Mouse (Mus musculus): ENCODE measurements around the gene Eef1g. TPM values are rescaled to one million over a fixed set of nuclear protein-coding genes. Genes with fewer than 3 reads are reported as not detected.

The Eef1g gene
- polyA plus RNA-seq, 1 experiment: 896 TPM

DNA sequence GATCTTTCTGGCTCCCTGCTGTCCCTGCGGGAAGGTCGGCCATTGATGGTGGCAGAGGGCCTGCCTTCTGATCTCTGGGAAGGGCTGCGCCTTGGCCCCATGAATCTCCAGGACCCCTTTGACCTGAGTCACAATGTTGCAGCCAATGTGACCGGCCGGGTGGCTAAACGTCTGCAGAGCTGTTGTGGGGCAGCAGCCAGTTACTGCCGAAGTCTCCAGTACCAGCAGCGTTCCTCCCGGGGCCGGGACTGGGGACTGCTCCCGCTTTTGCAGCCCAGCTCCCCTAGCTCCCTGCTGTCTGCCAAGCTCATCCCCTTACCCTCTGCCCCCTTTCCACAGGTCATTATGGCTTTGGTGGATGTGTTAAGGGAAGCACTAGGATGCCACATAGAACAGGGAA, 1.8 kb upstream of the Eef1g start:
- Histone ChIP-seq H3K27me3 (ENCODE audit: control insufficient read depth, insufficient read depth, insufficient read length) (no peaks in the 10 kb centered on the region), H3K36me3 (ENCODE audit: control insufficient read depth, insufficient read depth) (peaks cover 43% of the 10 kb centered on the region), H3ac (ENCODE audit: control insufficient read depth, insufficient read length) (no peak overlapping the region), H3K4me2 (ENCODE audit: low read depth) (peak overlapping the region; percentile 87), H3K4me3 (no peak overlapping the region), H3K79me2 (ENCODE audit: control insufficient read depth, insufficient read depth) (peaks cover 35% of the 10 kb centered on the region)
- no peak for TF ChIP-seq TCF3 (IDR thresholded peaks at IDR 0.05; ENCODE audit: insufficient read length, low read depth)
- TF ChIP-seq USF1 (IDR thresholded peaks at IDR 0.05; ENCODE audit: low read depth): no peak
- no peak for TF ChIP-seq CEBPB (IDR thresholded peaks at IDR 0.05; ENCODE audit: insufficient read depth, poor library complexity, severe bottlenecking)
- TF ChIP-seq E2F4 (IDR thresholded peaks at IDR 0.05; ENCODE audit: insufficient read depth): no peak
- no peak for TF ChIP-seq MYOD1 (IDR thresholded peaks at IDR 0.05; ENCODE audit: control insufficient read depth in 1 of 3, insufficient read length in 2 of 3, low read depth in 2 of 3)
- TF ChIP-seq MYOG (IDR thresholded peaks at IDR 0.05; ENCODE audit: control insufficient read depth in 1 of 3, insufficient read depth in 1 of 3, insufficient read length in 2 of 3, low read depth in 2 of 3): no peak

DNA sequence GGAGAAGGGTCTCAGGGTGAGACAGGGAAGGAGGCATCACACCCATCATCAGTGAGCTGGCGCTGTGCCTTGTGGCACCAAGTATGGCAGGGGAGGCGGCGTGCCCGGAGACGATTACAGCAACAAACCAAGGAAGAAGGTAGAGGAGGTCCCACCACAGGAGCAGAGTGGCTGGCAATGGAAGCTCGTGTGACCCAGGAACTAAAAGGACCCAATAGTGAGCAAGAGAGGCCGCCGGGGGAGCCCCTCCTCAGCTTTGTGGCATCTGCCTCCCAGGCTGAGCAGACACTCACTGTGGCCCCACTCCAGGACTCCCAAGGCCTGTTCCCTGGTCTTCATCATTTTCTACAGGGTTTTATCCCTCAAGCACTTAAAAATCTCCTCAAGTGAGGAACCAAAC, 1.1 kb upstream of the Eef1g start:
- Histone ChIP-seq H3K79me2 (ENCODE audit: control insufficient read depth, insufficient read depth) (peaks cover 42% of the 10 kb centered on the region), H3K27me3 (ENCODE audit: control insufficient read depth, insufficient read depth, insufficient read length) (no peaks in the 10 kb centered on the region), H3K4me3 (peak overlapping the region; percentile 97), H3K4me2 (ENCODE audit: low read depth) (peak overlapping the region; percentile 87), H3ac (ENCODE audit: control insufficient read depth, insufficient read length) (no peak overlapping the region), H3K36me3 (ENCODE audit: control insufficient read depth, insufficient read depth) (peaks cover 44% of the 10 kb centered on the region)
- TF ChIP-seq MYOG (IDR thresholded peaks at IDR 0.05; ENCODE audit: control insufficient read depth in 1 of 3, insufficient read depth in 1 of 3, insufficient read length in 2 of 3, low read depth in 2 of 3) (no peak), REST (IDR thresholded peaks at IDR 0.05; ENCODE audit: insufficient read depth, insufficient read length) (no peak), TCF3 (IDR thresholded peaks at IDR 0.05; ENCODE audit: insufficient read length, low read depth) (no peak), CEBPB (IDR thresholded peaks at IDR 0.05; ENCODE audit: insufficient read depth, poor library complexity, severe bottlenecking) (no peak), POLR2AphosphoS2 (IDR thresholded peaks at IDR 0.05; ENCODE audit: insufficient read length, low read depth) (peak; percentile 63)

DNA sequence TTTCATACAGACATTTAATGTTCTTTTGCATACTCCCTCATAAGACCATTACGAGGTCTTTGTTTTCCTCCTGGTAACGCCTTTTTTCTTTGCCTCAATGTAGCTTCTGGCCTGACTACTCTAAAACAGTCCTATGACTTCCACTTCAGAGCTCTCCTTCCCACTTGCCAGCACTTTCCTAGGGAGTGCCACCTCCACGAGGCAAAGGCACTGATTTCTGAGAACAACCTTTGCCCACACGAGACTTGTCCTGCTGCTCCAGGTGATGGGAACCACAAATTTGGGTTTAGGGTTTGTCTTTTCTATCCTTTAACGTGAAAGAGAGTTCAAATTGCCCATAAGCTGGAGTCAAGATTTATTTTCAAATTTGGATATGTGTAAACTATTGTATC, 647 bp upstream of the Eef1g start:
- H3K4me2 ChIP-seq (ENCODE audit: low read depth): peak overlapping the region; percentile 87
- H3K4me3 ChIP-seq: peak overlapping the region; percentile 97
- peaks cover 44% of the 10 kb centered on the region for H3K36me3 ChIP-seq (ENCODE audit: control insufficient read depth, insufficient read depth)
- H3K27me3 ChIP-seq (ENCODE audit: control insufficient read depth, insufficient read depth, insufficient read length): no peaks in the 10 kb centered on the region
- TF ChIP-seq USF1 (IDR thresholded peaks at IDR 0.05; ENCODE audit: low read depth) (no peak), MAX (IDR thresholded peaks at IDR 0.05; ENCODE audit: low read depth) (no peak), CEBPB (IDR thresholded peaks at IDR 0.05; ENCODE audit: insufficient read depth, poor library complexity, severe bottlenecking) (no peak), TCF12 (IDR thresholded peaks at IDR 0.05; ENCODE audit: insufficient read depth, poor library complexity, severe bottlenecking) (no peak), E2F4 (IDR thresholded peaks at IDR 0.05; ENCODE audit: insufficient read depth) (no peak), SRF (IDR thresholded peaks at IDR 0.05; ENCODE audit: control insufficient read depth, insufficient read length, low read depth) (no peak), POLR2A (IDR thresholded peaks at IDR 0.05; ENCODE audit: insufficient read length, low read depth) (no peak)
- peak overlapping the region; percentile 73 for H3ac ChIP-seq (ENCODE audit: control insufficient read depth, insufficient read length)
- peaks cover 46% of the 10 kb centered on the region for H3K79me2 ChIP-seq (ENCODE audit: control insufficient read depth, insufficient read depth)

DNA sequence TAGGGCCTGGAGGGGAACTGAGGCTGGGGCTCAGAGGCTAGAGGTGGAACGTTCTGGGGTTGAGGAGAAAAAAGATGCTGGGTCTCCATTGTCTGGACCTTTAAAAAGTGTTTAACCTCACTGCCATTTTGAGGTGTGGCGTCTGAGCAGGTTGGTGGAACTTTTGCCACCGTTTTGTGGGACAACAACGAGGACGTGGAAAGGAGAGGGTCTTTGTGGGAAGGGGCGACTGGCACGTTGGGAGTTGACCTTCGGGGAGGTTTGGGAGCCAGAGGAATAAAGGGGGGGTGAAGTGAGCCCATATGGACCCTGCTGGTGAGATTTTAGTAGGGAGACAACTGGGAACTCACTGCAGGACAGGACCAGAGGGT, 517 bp downstream of the Eef1g start:
- peak overlapping the region; percentile 83 for H3K4me2 ChIP-seq (ENCODE audit: low read depth)
- peak overlapping the region; percentile 73 for H3ac ChIP-seq (ENCODE audit: control insufficient read depth, insufficient read length)
- peaks cover 57% of the 10 kb centered on the region for H3K79me2 ChIP-seq (ENCODE audit: control insufficient read depth, insufficient read depth)
- TF ChIP-seq POLR2A (IDR thresholded peaks at IDR 0.05; ENCODE audit: insufficient read length, low read depth) (no peak), TCF3 (IDR thresholded peaks at IDR 0.05; ENCODE audit: insufficient read length, low read depth) (no peak), USF1 (IDR thresholded peaks at IDR 0.05; ENCODE audit: low read depth) (no peak), REST (IDR thresholded peaks at IDR 0.05; ENCODE audit: insufficient read depth, insufficient read length) (no peak), CEBPB (IDR thresholded peaks at IDR 0.05; ENCODE audit: insufficient read depth, poor library complexity, severe bottlenecking) (no peak), MYOG (IDR thresholded peaks at IDR 0.05; ENCODE audit: control insufficient read depth in 1 of 3, insufficient read depth in 1 of 3, insufficient read length in 2 of 3, low read depth in 2 of 3) (no peak), MYOD1 (IDR thresholded peaks at IDR 0.05; ENCODE audit: control insufficient read depth in 1 of 3, insufficient read length in 2 of 3, low read depth in 2 of 3) (no peak), MAX (IDR thresholded peaks at IDR 0.05; ENCODE audit: low read depth) (no peak), POLR2AphosphoS2 (IDR thresholded peaks at IDR 0.05; ENCODE audit: insufficient read length, low read depth) (no peak), SRF (IDR thresholded peaks at IDR 0.05; ENCODE audit: control insufficient read depth, insufficient read length, low read depth) (no peak), E2F4 (IDR thresholded peaks at IDR 0.05; ENCODE audit: insufficient read depth) (no peak), TCF12 (IDR thresholded peaks at IDR 0.05; ENCODE audit: insufficient read depth, poor library complexity, severe bottlenecking) (no peak)
- peaks cover 52% of the 10 kb centered on the region for H3K36me3 ChIP-seq (ENCODE audit: control insufficient read depth, insufficient read depth)
- H3K4me3 ChIP-seq: peak overlapping the region; percentile 97
- no peaks in the 10 kb centered on the region for H3K27me3 ChIP-seq (ENCODE audit: control insufficient read depth, insufficient read depth, insufficient read length)

DNA sequence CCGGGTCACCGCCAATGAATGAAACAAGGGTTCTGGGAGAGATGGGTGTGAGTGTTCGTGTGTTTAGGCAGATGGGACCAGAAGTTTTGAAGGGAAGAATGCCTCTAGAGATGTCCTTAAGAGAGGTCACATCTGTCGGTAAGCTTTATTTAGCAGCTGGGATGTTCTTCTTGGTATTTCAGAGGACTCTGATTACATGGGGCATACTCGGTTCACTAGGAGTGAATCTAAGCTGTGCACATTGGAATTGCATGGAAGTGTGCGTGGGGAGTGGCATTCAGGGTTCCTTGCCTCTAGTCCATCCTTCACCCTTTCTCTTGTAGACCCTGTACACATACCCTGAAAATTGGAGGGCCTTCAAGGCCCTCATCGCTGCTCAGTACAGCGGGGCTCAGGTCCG, 1.1 kb downstream of the Eef1g start:
- TF ChIP-seq MYOG (IDR thresholded peaks at IDR 0.05; ENCODE audit: control insufficient read depth in 1 of 3, insufficient read depth in 1 of 3, insufficient read length in 2 of 3, low read depth in 2 of 3) (no peak), TCF3 (IDR thresholded peaks at IDR 0.05; ENCODE audit: insufficient read length, low read depth) (no peak), POLR2A (IDR thresholded peaks at IDR 0.05; ENCODE audit: insufficient read length, low read depth) (no peak), POLR2AphosphoS2 (IDR thresholded peaks at IDR 0.05; ENCODE audit: insufficient read length, low read depth) (no peak), MYOD1 (IDR thresholded peaks at IDR 0.05; ENCODE audit: control insufficient read depth in 1 of 3, insufficient read length in 2 of 3, low read depth in 2 of 3) (no peak), E2F4 (IDR thresholded peaks at IDR 0.05; ENCODE audit: insufficient read depth) (no peak), CEBPB (IDR thresholded peaks at IDR 0.05; ENCODE audit: insufficient read depth, poor library complexity, severe bottlenecking) (no peak), REST (IDR thresholded peaks at IDR 0.05; ENCODE audit: insufficient read depth, insufficient read length) (no peak), MAX (IDR thresholded peaks at IDR 0.05; ENCODE audit: low read depth) (no peak), SRF (IDR thresholded peaks at IDR 0.05; ENCODE audit: control insufficient read depth, insufficient read length, low read depth) (no peak), USF1 (IDR thresholded peaks at IDR 0.05; ENCODE audit: low read depth) (no peak), TCF12 (IDR thresholded peaks at IDR 0.05; ENCODE audit: insufficient read depth, poor library complexity, severe bottlenecking) (no peak)
- peaks cover 52% of the 10 kb centered on the region for H3K36me3 ChIP-seq (ENCODE audit: control insufficient read depth, insufficient read depth)
- H3K4me2 ChIP-seq (ENCODE audit: low read depth): peak overlapping the region; percentile 83
- H3K79me2 ChIP-seq (ENCODE audit: control insufficient read depth, insufficient read depth): peaks cover 62% of the 10 kb centered on the region
- H3K4me3 ChIP-seq: peak overlapping the region; percentile 97
- H3K27me3 ChIP-seq (ENCODE audit: control insufficient read depth, insufficient read depth, insufficient read length): no peaks in the 10 kb centered on the region
- peak overlapping the region; percentile 73 for H3ac ChIP-seq (ENCODE audit: control insufficient read depth, insufficient read length)

Data from myocyte (in vitro differentiated cells).